Mouse (Mus musculus): ENCODE results near the gene Bmpr2.

Gene Bmpr2

DNA sequence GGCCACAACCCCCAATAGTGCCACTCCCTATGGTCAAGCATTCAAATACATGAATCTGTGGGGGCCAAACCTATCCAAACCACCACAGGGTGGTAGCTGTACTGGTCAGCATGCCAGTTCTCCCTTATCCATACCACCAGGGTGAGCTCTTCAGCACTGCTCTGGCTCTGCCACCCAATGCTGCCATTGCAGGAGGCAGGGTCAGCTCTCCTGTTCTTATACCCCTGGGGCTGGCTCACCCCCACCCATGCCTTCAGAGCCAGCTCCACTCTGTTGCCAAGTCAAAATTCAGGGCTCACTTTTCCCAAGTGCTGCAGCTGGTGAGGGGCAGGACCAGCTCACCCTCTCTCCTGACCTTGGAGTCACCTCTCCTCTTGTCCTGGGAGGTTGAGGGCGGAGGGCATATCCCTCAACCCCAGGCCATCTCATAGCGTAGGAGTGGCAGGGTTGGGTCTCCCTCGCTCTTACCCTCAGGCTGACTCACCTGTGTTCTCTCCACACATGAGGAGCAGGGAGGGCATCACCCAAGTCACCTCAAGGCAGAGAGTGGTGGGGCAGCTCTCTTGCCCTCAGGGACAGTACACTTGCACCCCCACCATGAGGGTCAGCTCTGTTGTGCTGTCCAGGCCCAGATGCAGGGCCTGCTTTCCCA lies 162.9 kb downstream of the Bmpr2 start:
- CTCF ChIA-PET = no interaction called here

DNA sequence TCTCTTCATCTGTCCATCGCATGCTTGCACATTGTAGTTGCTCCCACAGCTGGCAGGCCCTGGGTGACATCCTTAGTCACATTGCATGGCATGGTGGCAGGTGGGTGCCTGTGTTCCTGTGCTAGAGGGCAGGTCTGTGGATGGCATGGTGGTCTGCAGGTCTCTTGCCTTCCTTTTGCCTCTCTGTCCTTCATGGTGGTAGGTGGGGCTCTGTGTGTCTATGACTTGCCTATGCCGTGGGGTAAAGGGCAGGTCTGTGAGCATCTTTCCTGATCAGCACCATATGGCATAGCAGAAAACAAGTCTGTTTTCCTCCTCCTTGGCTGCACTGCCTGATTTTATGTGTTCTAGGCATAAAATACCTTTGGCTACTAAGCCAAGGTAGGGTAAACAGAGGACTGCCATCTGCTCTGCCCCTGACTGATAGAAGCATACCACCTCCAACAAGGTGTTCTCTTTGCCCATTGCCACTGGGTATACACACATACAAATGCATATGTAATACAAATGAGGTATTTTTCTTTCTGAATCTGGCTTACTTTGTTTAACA lies 164.0 kb downstream of the Bmpr2 start:
- CTCF ChIA-PET = no interaction called here

Data from spleen, embryonic (tissue).